Mouse (Mus musculus): Measurements from ENCODE around the gene Cd320. TPM values are rescaled to one million over a fixed set of nuclear protein-coding genes. Genes with fewer than 3 reads are reported as not detected.
A peak's percentile ranks its signal among the peaks of the same experiment; 100 is the strongest.

Gene Cd320
- polyA plus RNA-seq (2015; fragmentation: Nextera tagmentation; extraction: Ambion mirVana), result 69.4 and 74.0 TPM in 2 replicates

- H3K9ac ChIP-seq, result peak within 1 kb of the TSS; percentile 62
- WGBS, result under 1% methylated on average over 45 of the region's 45 CpGs
- peak within 1 kb of the TSS; percentile 70 for H3K4me2 ChIP-seq
These were observed at the start of gene Cd320 for GRCm38 (mm10) chr17:33842966-33843795. Gene Cd320, plus strand, starts transcription at chr17:33843091.

GRCm38 (mm10) chr17:33798306-33798705, 44.6 kb upstream of the Cd320 start:
- no peaks in the 10 kb centered on the region for H3K36me3 ChIP-seq
- H3K27me3 ChIP-seq, result no peaks in the 10 kb centered on the region
- H3K9me3 ChIP-seq, result no peaks in the 10 kb centered on the region
- H3K9ac ChIP-seq, result no peak overlapping the region
- no peak overlapping the region for H3K4me3 ChIP-seq
- H3K4me2 ChIP-seq, result no peak overlapping the region
- ATAC-seq (ENCODE audit: borderline replicate concordance, extremely low read depth, low FRiP score, low TSS enrichment), result no peak
- H3K4me1 ChIP-seq, result no peaks in the 10 kb centered on the region
- H3K27ac ChIP-seq, result no peak overlapping the region
- WGBS, result 39% methylated on average over 3 of the region's 3 CpGs

More at GRCm38 (mm10) chr17:33842966-33843795, at the start of gene Cd320:
- no peaks in the 10 kb centered on the region for H3K9me3 ChIP-seq
- peak within 1 kb of the TSS; percentile 69 for H3K27ac ChIP-seq
- peak within 1 kb of the TSS; percentile 90 for H3K4me3 ChIP-seq
- peaks cover 19% of the 10 kb centered on the region for H3K4me1 ChIP-seq
- peaks cover 16% of the 10 kb centered on the region for H3K36me3 ChIP-seq
- peak; percentile 91 for ATAC-seq (ENCODE audit: borderline replicate concordance, extremely low read depth, low FRiP score, low TSS enrichment)
- no peaks in the 10 kb centered on the region for H3K27me3 ChIP-seq

- Histone ChIP-seq H3K27me3 (no peaks in the 10 kb centered on the region), H3K36me3 (no peaks in the 10 kb centered on the region), H3K4me2 (no peak overlapping the region), H3K4me1 (no peaks in the 10 kb centered on the region), H3K9ac (no peak overlapping the region), H3K9me3 (no peaks in the 10 kb centered on the region), H3K27ac (no peak overlapping the region), H3K4me3 (no peak overlapping the region)
- WGBS, result 19% methylated on average over 1 of the region's 1 CpGs
- no peak for ATAC-seq (ENCODE audit: borderline replicate concordance, extremely low read depth, low FRiP score, low TSS enrichment)
These were observed 43.6 kb upstream of the Cd320 start for GRCm38 (mm10) chr17:33799277-33799676.

GRCm38 (mm10) chr17:33802221-33802620, 40.7 kb upstream of the Cd320 start:
- no peaks in the 10 kb centered on the region for H3K36me3 ChIP-seq
- peaks cover 3% of the 10 kb centered on the region; the same call in 1 of the 2 replicates for H3K4me1 ChIP-seq
- H3K4me2 ChIP-seq, result no peak overlapping the region
- no peak overlapping the region for H3K27ac ChIP-seq
- H3K4me3 ChIP-seq, result no peak overlapping the region
- ATAC-seq (ENCODE audit: borderline replicate concordance, extremely low read depth, low FRiP score, low TSS enrichment), result no peak
- 0% methylated on average over 2 of the region's 2 CpGs for WGBS
- no peaks in the 10 kb centered on the region for H3K9me3 ChIP-seq
- no peak overlapping the region for H3K9ac ChIP-seq
- H3K27me3 ChIP-seq, result no peaks in the 10 kb centered on the region

- peak overlapping the region; percentile 68 for H3K27ac ChIP-seq
These were observed 38.7 kb upstream of the Cd320 start for GRCm38 (mm10) chr17:33804205-33804604.

GRCm38 (mm10) chr17:33804745-33805144, 38.1 kb upstream of the Cd320 start:
- Histone ChIP-seq H3K4me2 (no peak overlapping the region), H3K27me3 (no peaks in the 10 kb centered on the region), H3K9ac (no peak overlapping the region), H3K4me3 (no peak overlapping the region), H3K27ac (peak overlapping the region; percentile 68), H3K36me3 (no peaks in the 10 kb centered on the region), H3K4me1 (peaks cover 6% of the 10 kb centered on the region; the same call in 1 of the 2 replicates), H3K9me3 (no peaks in the 10 kb centered on the region)
- 41% methylated on average over 1 of the region's 1 CpGs for WGBS
- 0 out of 2 replicates have a peak, but pooled peaks have one; percentile 42 for ATAC-seq (ENCODE audit: borderline replicate concordance, extremely low read depth, low FRiP score, low TSS enrichment)

More at GRCm38 (mm10) chr17:33804205-33804604, 38.7 kb upstream of the Cd320 start:
- 49% methylated on average over 4 of the region's 4 CpGs for WGBS
- Histone ChIP-seq H3K27me3 (no peaks in the 10 kb centered on the region), H3K9me3 (no peaks in the 10 kb centered on the region), H3K4me3 (no peak overlapping the region), H3K36me3 (no peaks in the 10 kb centered on the region), H3K4me1 (peaks cover 6% of the 10 kb centered on the region; the same call in 1 of the 2 replicates), H3K4me2 (no peak overlapping the region), H3K9ac (0 out of 2 replicates have a peak overlapping the region, but pooled peaks have one; percentile 1)
- no peak for ATAC-seq (ENCODE audit: borderline replicate concordance, extremely low read depth, low FRiP score, low TSS enrichment)

GRCm38 (mm10) chr17:33807181-33807888, 35.6 kb upstream of the Cd320 start:
- WGBS, result 45% methylated on average over 8 of the region's 9 CpGs
- ATAC-seq (ENCODE audit: borderline replicate concordance, extremely low read depth, low FRiP score, low TSS enrichment), result no peak
- no peaks in the 10 kb centered on the region for H3K27me3 ChIP-seq

GRCm38 (mm10) chr17:33808192-33808591, 34.7 kb upstream of the Cd320 start:
- no peaks in the 10 kb centered on the region for H3K27me3 ChIP-seq
- WGBS, result 31% methylated on average over 10 of the region's 10 CpGs
- H3K4me3 ChIP-seq, result no peak overlapping the region
- no peak overlapping the region for H3K27ac ChIP-seq
- peaks cover 33% of the 10 kb centered on the region for H3K4me1 ChIP-seq
- H3K4me2 ChIP-seq, result no peak overlapping the region
- no peaks in the 10 kb centered on the region for H3K9me3 ChIP-seq
- H3K9ac ChIP-seq, result no peak overlapping the region
- ATAC-seq (ENCODE audit: borderline replicate concordance, extremely low read depth, low FRiP score, low TSS enrichment), result no peak
- H3K36me3 ChIP-seq, result no peaks in the 10 kb centered on the region

More at GRCm38 (mm10) chr17:33807181-33807888, 35.6 kb upstream of the Cd320 start:
- H3K9me3 ChIP-seq, result no peaks in the 10 kb centered on the region
- H3K4me1 ChIP-seq, result peaks cover 25% of the 10 kb centered on the region
- H3K27ac ChIP-seq, result no peak overlapping the region
- no peak overlapping the region for H3K4me3 ChIP-seq
- H3K9ac ChIP-seq, result no peak overlapping the region
- H3K4me2 ChIP-seq, result no peak overlapping the region
- H3K36me3 ChIP-seq, result no peaks in the 10 kb centered on the region

GRCm38 (mm10) chr17:33810334-33811141, 32.4 kb upstream of the Cd320 start, which contains the start of gene Kank3:
Gene Kank3, plus strand, starts transcription at chr17:33810519.
- peaks cover 31% of the 10 kb centered on the region for H3K4me1 ChIP-seq
- H3K27ac ChIP-seq, result peak within 1 kb of the TSS; percentile 85
- peak within 1 kb of the TSS; percentile 57 for H3K9ac ChIP-seq
- ATAC-seq (ENCODE audit: borderline replicate concordance, extremely low read depth, low FRiP score, low TSS enrichment), result peak; percentile 97
- H3K4me2 ChIP-seq, result peak within 1 kb of the TSS; percentile 90
- WGBS, result 2% methylated on average over 36 of the region's 36 CpGs
- no peaks in the 10 kb centered on the region for H3K36me3 ChIP-seq
- H3K9me3 ChIP-seq, result no peaks in the 10 kb centered on the region
- H3K4me3 ChIP-seq, result peak within 1 kb of the TSS; percentile 60
- H3K27me3 ChIP-seq, result no peaks in the 10 kb centered on the region

- H3K36me3 ChIP-seq, result no peaks in the 10 kb centered on the region
- H3K4me1 ChIP-seq, result peaks cover 35% of the 10 kb centered on the region
- WGBS, result 11% methylated on average over 7 of the region's 7 CpGs
- ATAC-seq (ENCODE audit: borderline replicate concordance, extremely low read depth, low FRiP score, low TSS enrichment), result no peak
- H3K4me3 ChIP-seq, result peak overlapping the region; percentile 60
- H3K27me3 ChIP-seq, result no peaks in the 10 kb centered on the region
- H3K4me2 ChIP-seq, result peak overlapping the region; percentile 90
- no peaks in the 10 kb centered on the region for H3K9me3 ChIP-seq
- H3K9ac ChIP-seq, result peak overlapping the region; percentile 57; the same call in 1 of the 2 replicates
- peak overlapping the region; percentile 51; the same call in 1 of the 2 replicates for H3K27ac ChIP-seq
These were observed 31.8 kb upstream of the Cd320 start for GRCm38 (mm10) chr17:33811142-33811516.

- Histone ChIP-seq H3K4me1 (peaks cover 45% of the 10 kb centered on the region), H3K9ac (no peak overlapping the region), H3K27ac (peak overlapping the region; percentile 65), H3K9me3 (no peaks in the 10 kb centered on the region), H3K4me2 (peak overlapping the region; percentile 90), H3K4me3 (peak overlapping the region; percentile 6), H3K36me3 (no peaks in the 10 kb centered on the region), H3K27me3 (no peaks in the 10 kb centered on the region)
- 14% methylated on average over 3 of the region's 3 CpGs for WGBS
- ATAC-seq (ENCODE audit: borderline replicate concordance, extremely low read depth, low FRiP score, low TSS enrichment), result no peak
These were observed 30.4 kb upstream of the Cd320 start for GRCm38 (mm10) chr17:33812475-33812874.
